Mouse (Mus musculus) CH12.LX (cell line): ENCODE results near the gene Usb1.

ENCODE experiments used
- CTCF ChIP-seq, 2 experiments: IDR thresholded peaks in 1 of 2; conservative IDR thresholded peaks in 1 of 2; 2 replicates each; pipeline ENCODE4 v1.5.1; 2011 to 2012; ENCODE audit warnings: low read depth in 2 of 2, low read length in 2 of 2, improper control_type of control experiment in 1 of 2, inconsistent platforms in 1 of 2, mild to moderate bottlenecking in 1 of 2, moderate library complexity in 1 of 2
- ELF1 ChIP-seq: IDR thresholded peaks from 2 replicates; pipeline ENCODE4 v1.6.1; 2014; ENCODE audit warnings: low read depth, mild to moderate bottlenecking, inconsistent platforms, low read length, improper control_type of control experiment
- EP300 ChIP-seq: IDR thresholded peaks from 2 replicates; pipeline ENCODE4 v1.6.1; 2011; ENCODE audit warnings: low read length, improper control_type of control experiment
- ETS1 ChIP-seq: conservative IDR thresholded peaks from 2 replicates; pipeline ENCODE4 v1.6.1; 2012; ENCODE audit warnings: low read depth, mild to moderate bottlenecking, inconsistent platforms, low read length, improper control_type of control experiment, moderate library complexity
- HCFC1 ChIP-seq: IDR thresholded peaks from 2 replicates; pipeline ENCODE4 v1.6.1; 2012; ENCODE audit warnings: low read depth, mild to moderate bottlenecking, inconsistent platforms, low read length, improper control_type of control experiment
- JUND ChIP-seq: conservative IDR thresholded peaks from 2 replicates; pipeline ENCODE4 v1.6.1; 2011; ENCODE audit warnings: low read depth, low read length, improper control_type of control experiment
- MAFK ChIP-seq: IDR thresholded peaks from 2 replicates; pipeline ENCODE4 v1.6.1; 2011; ENCODE audit warnings: low read length, improper control_type of control experiment; ENCODE audit not compliant: insufficient replicate concordance
- NELFE ChIP-seq: IDR thresholded peaks from 2 replicates; pipeline ENCODE4 v1.6.1; 2011; ENCODE audit warnings: low read depth, low read length, improper control_type of control experiment
- POLR2A ChIP-seq: IDR thresholded peaks from 2 replicates; pipeline ENCODE4 v1.6.1; 2011; ENCODE audit warnings: low read depth, mild to moderate bottlenecking, improper control_type of control experiment, low read length
- POLR2AphosphoS2 ChIP-seq: IDR thresholded peaks from 2 replicates; pipeline ENCODE4 v1.6.1; 2011; ENCODE audit warnings: low read depth, low read length, improper control_type of control experiment
- TCF12 ChIP-seq: IDR thresholded peaks from 2 replicates; pipeline ENCODE4 v1.6.1; 2014; ENCODE audit warnings: low read depth, mild to moderate bottlenecking, inconsistent platforms, low read length, improper control_type of control experiment

DNA sequence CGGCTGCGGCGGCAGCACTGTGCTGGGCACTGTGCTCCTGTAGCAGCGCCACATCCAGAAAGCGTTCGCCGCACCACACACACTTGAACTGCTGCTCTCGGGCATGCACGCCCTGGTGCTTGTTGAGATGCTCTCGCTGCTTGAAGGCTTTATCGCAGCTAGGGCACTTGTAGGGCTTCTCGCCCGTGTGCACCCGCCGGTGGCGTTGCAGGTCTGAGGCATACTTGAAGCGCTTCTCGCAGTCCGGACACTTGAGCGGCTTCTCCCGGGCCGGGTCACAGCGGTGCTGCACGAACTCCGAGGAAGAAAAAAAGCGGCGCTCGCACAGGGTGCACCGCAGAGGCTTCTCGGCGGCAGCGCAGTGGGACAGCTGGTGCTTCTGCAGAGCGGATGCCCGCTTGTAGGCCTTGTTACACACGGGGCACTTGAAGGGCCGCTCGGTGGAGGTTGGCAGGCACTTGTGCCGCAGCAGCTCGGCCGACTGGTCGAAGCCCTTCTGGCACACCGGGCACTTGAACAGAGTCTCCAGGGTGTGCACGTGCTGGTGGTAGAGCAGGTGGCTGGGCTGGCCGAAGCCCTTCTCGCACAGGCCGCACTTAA, 4.1 kb upstream of the Usb1 start:
- TF ChIP-seq POLR2A (no peak), ELF1 (no peak), NELFE (no peak), POLR2AphosphoS2 (no peak), CTCF (conservative IDR thresholded peaks at IDR 0.05 in 1 of 2, IDR thresholded peaks at IDR 0.05 in 1 of 2; ENCODE audit: low read depth in 2 of 2, low read length in 2 of 2) (no peak), ETS1 (no peak), HCFC1 (no peak), EP300 (no peak), TCF12 (no peak), MAFK (no peak), JUND (no peak)
